Mouse (Mus musculus) E14TG2a.4 (cell line): ENCODE measurements around the gene 4931428L18Rik.

Source experiments
- H3K27me3 ChIP-seq: 2 replicates; pipeline ENCODE4 v1.6.1; 2014; ENCODE audit warnings: low read length, control low read depth; ENCODE audit not compliant: insufficient read depth
- H3K36me3 ChIP-seq: 2 replicates; pipeline ENCODE4 v1.6.1; 2014; ENCODE audit warnings: low read length, control low read depth; ENCODE audit not compliant: insufficient read depth
- H3K4me1 ChIP-seq: replicated peaks from 2 replicates; pipeline ENCODE4 v1.6.1; 2014; ENCODE audit warnings: low read depth, low read length, control low read depth
- H3K4me3 ChIP-seq: replicated peaks from 2 replicates; pipeline ENCODE4 v1.5.1; 2014; ENCODE audit warnings: mild to moderate bottlenecking, low read length
- H3K9me3 ChIP-seq: 2 replicates; pipeline ENCODE4 v1.6.1; 2014; ENCODE audit warnings: low read length, control low read depth
- CTCF ChIP-seq: conservative IDR thresholded peaks from 2 replicates; pipeline ENCODE4 v1.5.1; 2014; ENCODE audit warnings: low read length
- NANOG ChIP-seq: IDR thresholded peaks from 2 replicates; pipeline ENCODE4 v1.6.1; 2014; ENCODE audit warnings: borderline replicate concordance, low read length, mixed read lengths
- POU5F1 ChIP-seq: IDR thresholded peaks from 2 replicates; pipeline ENCODE4 v1.6.1; 2014; ENCODE audit warnings: low read length, borderline replicate concordance

The 4931428L18Rik gene

DNA sequence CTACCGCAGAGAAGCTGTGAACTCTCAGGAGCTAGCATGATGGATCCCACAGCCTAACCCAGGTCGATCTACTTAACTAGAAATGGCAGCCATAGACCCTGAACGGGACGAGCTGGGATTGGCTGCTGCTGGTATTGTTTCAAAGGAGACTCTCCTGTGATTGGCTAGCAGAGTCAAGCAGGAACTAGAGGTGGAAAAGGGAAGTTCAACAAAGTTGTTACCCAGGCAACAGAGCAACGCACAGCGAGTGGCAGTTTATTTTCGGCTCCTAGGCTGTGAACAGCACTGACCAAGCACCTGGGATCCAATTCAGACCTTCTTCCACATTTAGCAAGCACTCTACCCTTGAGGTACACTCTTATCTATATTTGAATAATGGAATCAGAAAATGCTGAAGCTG is at the start of gene 4931428L18Rik, which contains the start of gene Pih1d3:
Gene 4931428L18Rik, minus strand, starts transcription at position 121 of the 400 bp plus-strand sequence.
Gene Pih1d3, plus strand, starts transcription at position 275 of the 400 bp plus-strand sequence.
- peaks cover 16% of the 10 kb centered on the region for H3K9me3 ChIP-seq
- no peaks in the 10 kb centered on the region for H3K4me1 ChIP-seq
- TF ChIP-seq CTCF (no peak), POU5F1 (no peak), NANOG (no peak)
- H3K27me3 ChIP-seq, result no peaks in the 10 kb centered on the region
- H3K4me3 ChIP-seq, result no peak within 1 kb of the TSS
- H3K36me3 ChIP-seq, result no peaks in the 10 kb centered on the region

DNA sequence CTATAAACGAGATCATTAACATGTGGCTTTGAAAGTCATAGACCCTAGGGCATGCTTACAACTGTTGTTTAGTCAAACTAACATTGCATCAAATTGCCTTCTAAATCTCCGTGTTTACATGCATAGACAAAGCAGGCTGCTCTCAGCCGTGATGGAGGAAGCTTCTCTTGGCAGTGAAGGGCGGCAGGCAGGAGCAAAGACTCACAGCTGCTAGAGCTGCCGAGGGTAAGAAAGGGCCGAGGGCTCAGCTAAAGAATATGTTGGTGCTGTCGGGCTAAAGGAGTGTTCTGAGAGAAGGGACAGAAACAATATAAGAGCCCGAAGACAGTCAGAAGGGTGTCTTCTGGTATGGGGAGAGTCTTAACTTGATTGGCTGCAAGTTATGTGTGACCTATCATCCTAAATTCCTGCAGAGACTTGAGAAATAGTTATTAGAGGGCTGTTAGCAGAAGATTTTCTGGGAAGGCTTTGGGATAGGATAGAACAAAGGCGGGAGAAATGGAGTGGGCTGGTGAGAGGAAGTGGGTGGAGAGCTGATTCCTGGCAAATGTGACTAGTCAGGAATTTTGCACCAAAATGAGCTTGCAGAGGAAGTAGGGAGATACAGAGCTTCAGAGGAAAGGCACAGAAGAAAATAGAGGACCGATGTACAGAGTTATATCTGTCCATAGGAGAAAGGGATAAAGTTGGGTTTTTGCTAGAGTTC is 37.9 kb upstream of the 4931428L18Rik start:
- H3K4me3 ChIP-seq, result no peak overlapping the region
- H3K4me1 ChIP-seq, result no peaks in the 10 kb centered on the region
- TF ChIP-seq CTCF, result no peak
- no peak for TF ChIP-seq NANOG
- no peak for TF ChIP-seq POU5F1
- no peaks in the 10 kb centered on the region for H3K36me3 ChIP-seq
- peaks cover 12% of the 10 kb centered on the region for H3K9me3 ChIP-seq
- H3K27me3 ChIP-seq, result no peaks in the 10 kb centered on the region

DNA sequence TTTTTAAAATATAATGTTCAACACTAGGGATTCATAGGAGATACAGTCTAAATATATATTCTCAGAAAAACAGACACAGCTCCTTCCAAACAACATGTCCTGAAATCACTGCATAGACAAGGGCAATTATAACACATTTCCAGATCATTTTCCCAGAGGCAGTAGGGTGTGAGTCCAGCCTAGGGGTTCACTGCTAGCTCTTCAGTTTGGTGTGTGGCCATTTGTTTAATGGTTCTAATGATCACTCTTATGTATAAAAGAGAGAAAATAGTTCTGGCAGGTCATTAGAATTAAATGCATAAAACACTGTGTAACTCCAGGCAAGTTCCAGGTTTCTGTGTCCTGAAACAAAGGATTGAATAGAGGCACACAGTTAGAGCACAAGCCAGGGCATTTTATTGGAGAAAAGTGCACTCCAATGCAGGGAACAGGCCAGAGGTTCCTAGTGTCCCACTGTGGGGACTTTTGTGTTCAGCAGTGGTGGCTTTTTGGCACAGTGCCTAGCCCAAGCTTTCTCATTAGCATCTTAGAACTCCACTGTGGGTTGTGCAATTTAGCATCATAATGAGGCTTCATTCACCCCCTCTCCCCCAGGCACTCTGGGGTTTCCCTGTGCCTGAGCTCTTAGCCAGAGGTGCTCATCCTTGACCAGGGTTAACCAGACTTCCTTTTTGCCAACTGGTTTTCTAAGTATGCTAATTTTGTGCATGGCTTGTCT is 11.0 kb upstream of the 4931428L18Rik start:
- TF ChIP-seq POU5F1 (0 out of 2 replicates have a peak, but pooled peaks have one; percentile 10), NANOG (no peak), CTCF (no peak)
- Histone ChIP-seq H3K9me3 (peaks cover 32% of the 10 kb centered on the region), H3K27me3 (no peaks in the 10 kb centered on the region), H3K4me1 (peaks cover 9% of the 10 kb centered on the region; the same call in 1 of the 2 replicates), H3K36me3 (no peaks in the 10 kb centered on the region), H3K4me3 (no peak overlapping the region)

DNA sequence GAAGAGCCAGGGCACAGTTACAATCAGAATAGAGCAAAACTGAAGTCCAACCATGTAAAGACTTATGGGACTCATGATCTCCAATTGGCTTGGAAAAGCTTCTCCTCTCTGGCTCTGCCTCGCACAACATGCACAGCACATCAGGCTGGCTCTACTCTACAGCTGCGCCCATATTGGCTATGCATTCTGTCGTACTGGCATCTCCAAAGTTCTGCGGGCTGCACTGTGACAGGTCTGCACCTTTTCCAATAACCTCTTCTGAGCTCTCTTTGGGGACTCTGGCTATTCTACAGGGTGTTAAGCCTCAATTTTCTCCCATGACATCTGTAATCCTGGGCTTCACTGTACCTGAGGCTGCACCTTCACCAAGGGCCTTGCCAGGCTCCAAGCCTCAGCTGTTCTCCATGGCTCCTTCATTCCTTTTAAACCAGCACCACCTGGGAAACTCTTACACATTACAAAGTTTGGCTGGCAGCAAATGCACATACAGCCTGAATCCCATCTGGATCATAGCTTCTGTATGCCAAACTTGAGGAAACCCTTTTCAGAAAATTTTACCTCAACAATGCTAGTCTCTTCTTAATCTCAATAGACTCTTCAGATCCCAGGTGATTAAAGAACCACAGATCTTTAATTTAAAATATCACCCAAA is 1.8 kb downstream of the 4931428L18Rik start:
- TF ChIP-seq CTCF (no peak), NANOG (no peak), POU5F1 (no peak)
- peaks cover 16% of the 10 kb centered on the region for H3K9me3 ChIP-seq
- H3K27me3 ChIP-seq, result no peaks in the 10 kb centered on the region
- H3K4me3 ChIP-seq, result no peak overlapping the region
- H3K4me1 ChIP-seq, result no peaks in the 10 kb centered on the region
- no peaks in the 10 kb centered on the region for H3K36me3 ChIP-seq

DNA sequence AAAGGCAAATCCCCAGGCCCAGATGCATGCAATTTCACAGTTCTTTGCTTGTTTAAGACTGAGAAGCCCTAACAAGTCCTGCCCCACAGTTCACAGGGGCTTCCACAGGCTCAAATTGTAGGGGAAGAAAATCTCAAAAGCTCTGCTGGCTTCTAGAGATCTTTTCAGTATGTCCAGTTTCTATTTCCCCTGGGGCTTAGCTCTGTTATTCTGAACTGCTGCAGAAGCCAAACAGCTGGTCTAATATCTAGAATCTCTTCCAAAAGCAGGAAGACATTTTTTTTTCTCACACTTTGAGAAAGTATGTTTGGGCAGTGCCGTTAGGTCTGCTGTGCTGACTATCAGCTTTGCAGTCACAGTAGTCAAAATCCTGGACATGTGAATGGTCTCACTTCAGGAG is 7.7 kb downstream of the 4931428L18Rik start:
- Histone ChIP-seq H3K4me3 (no peak overlapping the region), H3K9me3 (no peaks in the 10 kb centered on the region), H3K27me3 (no peaks in the 10 kb centered on the region), H3K36me3 (no peaks in the 10 kb centered on the region), H3K4me1 (no peaks in the 10 kb centered on the region)
- TF ChIP-seq CTCF (no peak), NANOG (no peak), POU5F1 (no peak)

DNA sequence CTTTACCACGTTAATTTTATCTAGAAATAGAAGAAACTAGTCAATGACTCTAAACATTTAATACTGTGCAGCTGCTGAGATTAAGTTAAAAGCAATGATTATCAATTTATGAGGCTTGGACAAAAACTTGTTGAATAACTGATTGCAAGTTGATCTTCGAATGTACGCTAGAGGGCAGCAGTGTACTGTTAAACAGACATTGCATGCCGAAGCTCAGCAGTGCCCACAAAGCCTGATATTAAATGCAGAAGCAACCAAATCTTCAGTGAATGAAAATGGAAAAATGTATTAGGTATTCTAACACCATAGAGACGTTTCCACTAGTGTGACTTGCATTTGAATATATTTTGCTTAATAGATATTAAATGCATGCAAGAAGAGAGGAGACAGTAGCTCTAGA is 12.3 kb downstream of the 4931428L18Rik start:
- peak; percentile 50 for TF ChIP-seq CTCF
- no peak for TF ChIP-seq NANOG
- no peaks in the 10 kb centered on the region for H3K9me3 ChIP-seq
- H3K36me3 ChIP-seq, result no peaks in the 10 kb centered on the region
- no peaks in the 10 kb centered on the region for H3K4me1 ChIP-seq
- no peaks in the 10 kb centered on the region for H3K27me3 ChIP-seq
- H3K4me3 ChIP-seq, result no peak overlapping the region

DNA sequence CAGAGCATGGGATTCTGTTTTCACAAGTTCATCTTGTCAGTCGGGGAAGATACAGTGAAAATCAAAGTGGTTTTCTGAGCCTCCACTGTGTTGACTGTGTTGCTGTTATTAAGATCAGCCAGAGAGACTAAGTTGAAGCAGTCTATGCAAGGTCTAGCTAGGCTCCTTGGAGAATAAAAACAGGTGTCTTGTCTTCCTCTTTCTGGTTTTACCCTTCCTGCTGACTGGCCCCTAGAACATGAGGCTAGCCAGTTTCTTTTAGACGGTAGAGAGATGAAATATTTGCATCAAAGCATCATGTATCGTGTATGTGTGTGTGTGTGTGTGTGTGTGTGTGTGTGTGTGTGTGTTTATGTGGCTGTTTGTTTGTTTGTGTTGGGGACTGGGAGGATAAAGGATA is 16.7 kb downstream of the 4931428L18Rik start:
- no peak overlapping the region for H3K4me3 ChIP-seq
- no peaks in the 10 kb centered on the region for H3K27me3 ChIP-seq

DNA sequence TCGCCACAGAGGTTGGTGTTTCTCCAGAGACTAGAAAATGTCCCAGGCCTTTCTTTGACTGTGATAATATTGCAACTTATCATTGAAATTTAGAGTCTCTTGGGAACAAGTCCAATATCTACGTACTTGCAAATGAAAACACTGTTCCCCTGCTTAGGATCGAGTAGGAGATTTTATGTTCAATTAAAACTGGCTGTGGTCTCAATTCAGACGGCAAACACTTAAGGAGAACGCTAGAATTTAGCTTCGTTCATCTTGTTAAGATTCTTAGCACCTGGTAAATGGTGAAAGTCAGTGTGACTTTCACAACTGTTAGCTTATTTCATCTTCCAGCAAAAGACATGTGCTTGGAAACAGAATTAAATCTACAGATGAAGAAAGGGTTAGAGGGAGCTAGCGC is 17.1 kb downstream of the 4931428L18Rik start:
- Histone ChIP-seq H3K4me1 (no peaks in the 10 kb centered on the region), H3K4me3 (no peak overlapping the region), H3K27me3 (no peaks in the 10 kb centered on the region), H3K9me3 (no peaks in the 10 kb centered on the region), H3K36me3 (no peaks in the 10 kb centered on the region)
- TF ChIP-seq CTCF (no peak), POU5F1 (no peak), NANOG (no peak)

More for the DNA sequence above, 16.7 kb downstream of the 4931428L18Rik start:
- Histone ChIP-seq H3K9me3 (no peaks in the 10 kb centered on the region), H3K36me3 (no peaks in the 10 kb centered on the region), H3K4me1 (no peaks in the 10 kb centered on the region)
- TF ChIP-seq POU5F1 (no peak), CTCF (no peak), NANOG (no peak)

DNA sequence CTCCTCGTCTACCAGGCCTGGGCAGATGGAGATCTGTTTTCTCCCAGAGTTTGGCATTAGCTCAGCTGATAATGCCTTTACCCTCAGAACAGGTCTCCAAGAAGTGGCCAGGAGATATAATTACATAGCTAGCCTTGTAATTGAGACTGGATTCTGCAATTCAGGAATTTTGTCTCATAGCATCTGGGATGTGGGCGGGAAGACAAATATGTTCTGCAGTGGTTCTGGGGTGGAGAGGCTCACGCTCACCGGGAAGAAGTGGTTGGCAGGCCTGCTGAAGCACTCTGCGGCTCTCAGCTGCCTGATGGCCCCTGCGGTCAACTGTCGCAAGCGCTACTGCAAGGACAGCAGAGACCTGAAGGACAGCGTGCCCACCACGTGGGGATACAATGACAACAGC is 18.7 kb downstream of the 4931428L18Rik start:
- no peak for TF ChIP-seq NANOG
- TF ChIP-seq CTCF, result no peak
- TF ChIP-seq POU5F1, result no peak

More for the DNA sequence above, 18.7 kb downstream of the 4931428L18Rik start:
- no peak overlapping the region for H3K4me3 ChIP-seq
- H3K36me3 ChIP-seq, result no peaks in the 10 kb centered on the region
- H3K9me3 ChIP-seq, result no peaks in the 10 kb centered on the region
- H3K27me3 ChIP-seq, result no peaks in the 10 kb centered on the region
- no peaks in the 10 kb centered on the region for H3K4me1 ChIP-seq
